Mouse (Mus musculus) MEL (cell line): Measurements from ENCODE around the gene Plcb4. TPM values are rescaled to one million over a fixed set of nuclear protein-coding genes. Genes with fewer than 3 reads are reported as not detected.

Experiments used
- DNase-seq: peaks from one replicate; pipeline ENCODE4 v3.0.0; 2011; ENCODE audit warnings: low read depth, low spot score
- H3K27ac ChIP-seq: 2 replicates; pipeline ENCODE4 v1.5.1; 2012; ENCODE audit warnings: low read depth, mild to moderate bottlenecking, control low read depth, low read length, moderate library complexity; ENCODE audit not compliant: control insufficient read depth
- H3K27me3 ChIP-seq, 2 experiments: fragments of 150-350 bp in 1 of 2; sonication (generic) in 1 of 2; 2 replicates each; pipeline ENCODE4 v1.6.1; 2012; ENCODE audit warnings: low read length in 2 of 2, mild to moderate bottlenecking in 2 of 2, improper control_type of control experiment in 1 of 2, moderate library complexity in 1 of 2; ENCODE audit not compliant: insufficient read depth in 2 of 2, control insufficient read depth in 1 of 2
- H3K36me3 ChIP-seq, 2 experiments: 2 replicates each; pipeline ENCODE4 v1.6.1; 2012 to 2014; ENCODE audit warnings: low read length in 2 of 2, improper control_type of control experiment in 1 of 2, inconsistent platforms in 1 of 2, mild to moderate bottlenecking in 1 of 2; ENCODE audit not compliant: insufficient read depth in 2 of 2, control insufficient read depth in 1 of 2
- H3K4me1 ChIP-seq, 2 experiments: fragments of 150-350 bp in 1 of 2; sonication (generic) in 1 of 2; 2 replicates each; pipeline ENCODE4 v1.6.1; 2012; ENCODE audit warnings: low read length in 2 of 2, improper control_type of control experiment in 1 of 2, mild to moderate bottlenecking in 1 of 2; ENCODE audit not compliant: insufficient read depth in 2 of 2, control insufficient read depth in 1 of 2
- H3K4me3 ChIP-seq, 2 experiments: fragments of 150-350 bp in 1 of 2; sonication (generic) in 1 of 2; 2 replicates each; pipeline ENCODE4 v1.5.1; 2012; ENCODE audit warnings: low read depth in 2 of 2, low read length in 2 of 2, mild to moderate bottlenecking in 2 of 2, moderate library complexity in 2 of 2, control low read depth in 1 of 2, improper control_type of control experiment in 1 of 2; ENCODE audit not compliant: control insufficient read depth in 1 of 2, insufficient read depth in 1 of 2
- H3K79me2 ChIP-seq: 2 replicates; pipeline ENCODE4 v1.6.1; 2012; ENCODE audit warnings: mild to moderate bottlenecking, low read length, moderate library complexity; ENCODE audit not compliant: control insufficient read depth, poor library complexity, insufficient read depth
- H3K9ac ChIP-seq: 2 replicates; pipeline ENCODE4 v1.6.1; 2012; ENCODE audit warnings: low read depth, mild to moderate bottlenecking, control low read depth, low read length, moderate library complexity; ENCODE audit not compliant: control insufficient read depth, poor library complexity, severe bottlenecking
- H3K9me3 ChIP-seq: fragments of 150-350 bp; sonication (generic); replicated peaks from 2 replicates; pipeline ENCODE4 v1.6.1; 2012; ENCODE audit warnings: mild to moderate bottlenecking, low read length, improper control_type of control experiment, moderate library complexity; ENCODE audit not compliant: insufficient read depth
- CHD2 ChIP-seq: IDR thresholded peaks from 2 replicates; pipeline ENCODE4 v1.6.1; 2011; ENCODE audit warnings: low read length, improper control_type of control experiment
- CTCF ChIP-seq, 3 experiments: IDR thresholded peaks in 2 of 3; conservative IDR thresholded peaks in 1 of 3; 2 replicates each; pipeline ENCODE4 v1.5.1; 2011 to 2012; ENCODE audit warnings: low read length in 3 of 3, low read depth in 2 of 3, mild to moderate bottlenecking in 2 of 3, improper control_type of control experiment in 1 of 3, inconsistent platforms in 1 of 3, mixed read lengths in 1 of 3, moderate library complexity in 1 of 3; ENCODE audit not compliant: control insufficient read depth in 1 of 3, insufficient read depth in 1 of 3, poor library complexity in 1 of 3, severe bottlenecking in 1 of 3
- ELF1 ChIP-seq: IDR thresholded peaks from 2 replicates; pipeline ENCODE4 v1.6.1; 2014; ENCODE audit warnings: low read depth, mild to moderate bottlenecking, inconsistent platforms, low read length, improper control_type of control experiment, moderate library complexity
- EP300 ChIP-seq, 2 experiments: IDR thresholded peaks; 2 replicates each; pipeline ENCODE4 v1.6.1; 2011; ENCODE audit warnings: improper control_type of control experiment in 2 of 2, low read length in 2 of 2, low read depth in 1 of 2, mild to moderate bottlenecking in 1 of 2
- ETS1 ChIP-seq: IDR thresholded peaks from 2 replicates; pipeline ENCODE4 v1.6.1; 2012; ENCODE audit warnings: low read depth, mild to moderate bottlenecking, inconsistent platforms, low read length, improper control_type of control experiment, moderate library complexity
- GABPA ChIP-seq: IDR thresholded peaks from 2 replicates; pipeline ENCODE4 v1.6.1; 2012; ENCODE audit warnings: low read depth, mild to moderate bottlenecking, inconsistent platforms, low read length, improper control_type of control experiment, moderate library complexity
- GATA1 ChIP-seq: IDR thresholded peaks from 2 replicates; pipeline ENCODE4 v1.6.1; 2011; ENCODE audit warnings: low read depth, low read length, improper control_type of control experiment
- KAT2A ChIP-seq: conservative IDR thresholded peaks from 2 replicates; pipeline ENCODE4 v1.6.1; 2012; ENCODE audit warnings: low read depth, low read length, improper control_type of control experiment, inconsistent platforms
- MAFK ChIP-seq: IDR thresholded peaks from 2 replicates; pipeline ENCODE4 v1.6.1; 2011; ENCODE audit warnings: low read depth, mild to moderate bottlenecking, low read length, improper control_type of control experiment, borderline replicate concordance
- MAX ChIP-seq: IDR thresholded peaks from 2 replicates; pipeline ENCODE4 v1.6.1; 2011; ENCODE audit warnings: low read length, improper control_type of control experiment
- MEF2A ChIP-seq: IDR thresholded peaks from 2 replicates; pipeline ENCODE4 v1.6.1; 2014; ENCODE audit warnings: low read depth, mild to moderate bottlenecking, inconsistent platforms, low read length, improper control_type of control experiment; ENCODE audit not compliant: poor library complexity, insufficient replicate concordance, severe bottlenecking; ENCODE audit errors: extremely low read depth
- MXI1 ChIP-seq: IDR thresholded peaks from 2 replicates; pipeline ENCODE4 v1.6.1; 2011; ENCODE audit warnings: mild to moderate bottlenecking, low read depth, low read length, improper control_type of control experiment
- MYC ChIP-seq: IDR thresholded peaks from 2 replicates; pipeline ENCODE4 v1.6.1; 2011; ENCODE audit warnings: low read depth, mild to moderate bottlenecking, low read length, improper control_type of control experiment, moderate library complexity
- RAD21 ChIP-seq: IDR thresholded peaks from 2 replicates; pipeline ENCODE4 v1.6.1; 2011; ENCODE audit warnings: mild to moderate bottlenecking, low read depth, low read length, improper control_type of control experiment
- SIN3A ChIP-seq: IDR thresholded peaks from 2 replicates; pipeline ENCODE4 v1.6.1; 2012; ENCODE audit warnings: low read length, improper control_type of control experiment, inconsistent platforms
- SMC3 ChIP-seq: IDR thresholded peaks from 2 replicates; pipeline ENCODE4 v1.6.1; 2011; ENCODE audit warnings: low read depth, low read length, improper control_type of control experiment
- TAL1 ChIP-seq: IDR thresholded peaks from 2 replicates; pipeline ENCODE4 v1.6.1; 2012; ENCODE audit warnings: mild to moderate bottlenecking, inconsistent platforms, low read length, moderate library complexity, mixed read lengths
- TCF12 ChIP-seq: IDR thresholded peaks from 2 replicates; pipeline ENCODE4 v1.6.1; 2014; ENCODE audit warnings: low read depth, mild to moderate bottlenecking, inconsistent platforms, low read length, improper control_type of control experiment, moderate library complexity
- UBTF ChIP-seq: IDR thresholded peaks from 2 replicates; pipeline ENCODE4 v1.6.1; 2012; ENCODE audit warnings: low read depth, mild to moderate bottlenecking, inconsistent platforms, low read length, improper control_type of control experiment, moderate library complexity, borderline replicate concordance; ENCODE audit not compliant: insufficient read depth
- ZC3H11A ChIP-seq: IDR thresholded peaks from 2 replicates; pipeline ENCODE4 v1.6.1; 2012; ENCODE audit warnings: low read depth, mild to moderate bottlenecking, inconsistent platforms, low read length, improper control_type of control experiment
- ZNF384 ChIP-seq: IDR thresholded peaks from 2 replicates; pipeline ENCODE4 v1.6.1; 2012; ENCODE audit warnings: low read depth, mild to moderate bottlenecking, inconsistent platforms, low read length, improper control_type of control experiment
- polyA plus RNA-seq, 2 experiments: library from polyadenylated mRNA; stranded (reverse) in 1 of 2; unstranded in 1 of 2; fragments of >175 nt in 1 of 2; fragments of >200 nt in 1 of 2; gene quantifications; 2 replicates each; pipeline versions ENCODE4 v1.2.1 to v1.2.4; 2012; ENCODE audit warnings: low replicate concordance in 2 of 2, low read depth in 1 of 2; ENCODE audit not compliant: insufficient read length in 2 of 2, insufficient read depth in 1 of 2, missing spikeins in 1 of 2
- total RNA-seq: library from RNA; depleted of rRNA; stranded (reverse); fragments of 300-350 nt; gene quantifications from 2 replicates; pipeline ENCODE4 v1.2.3, GENCODE M21; 2012

The Plcb4 gene
- total and polyA plus RNA-seq, 3 experiments = not detected

DNA sequence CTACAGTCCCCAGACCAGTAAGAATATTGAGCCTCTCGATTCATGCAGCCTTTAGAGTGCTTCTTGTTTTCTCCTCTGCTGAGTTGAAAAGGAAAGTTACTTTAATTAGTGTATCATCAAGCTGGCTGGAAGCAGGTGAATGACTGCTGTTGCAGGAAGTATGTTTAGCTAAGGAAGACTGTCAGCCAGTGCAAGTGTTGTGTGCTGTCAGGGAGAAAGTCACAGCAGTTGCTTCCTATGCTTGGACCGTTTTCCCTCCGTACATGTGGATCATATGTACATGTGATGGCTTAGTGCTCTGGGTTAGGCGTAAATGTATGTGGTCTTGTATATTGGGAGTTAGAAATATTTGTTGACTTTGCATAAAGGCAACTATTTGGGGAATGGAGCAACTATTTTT lies 69.1 kb downstream of the Plcb4 start:
- Histone ChIP-seq H3K79me2 (no peaks in the 10 kb centered on the region), H3K9ac (no peak overlapping the region), H3K4me1 (peaks cover 13 to 17% of the 10 kb centered on the region in 2 experiments; a peak in 3 of 4 replicates), H3K4me3 (no peak overlapping the region), H3K27me3 (no peaks in the 10 kb centered on the region; a peak in 1 of 4 replicates), H3K36me3 (peaks cover 0 to 16% of the 10 kb centered on the region in 2 experiments; a peak in 2 of 4 replicates), H3K9me3 (no peaks in the 10 kb centered on the region), H3K27ac (no peak overlapping the region)
- TF ChIP-seq MYC (no peak), MAX (no peak), GABPA (no peak), CHD2 (no peak)
- no peak for DNase-seq

DNA sequence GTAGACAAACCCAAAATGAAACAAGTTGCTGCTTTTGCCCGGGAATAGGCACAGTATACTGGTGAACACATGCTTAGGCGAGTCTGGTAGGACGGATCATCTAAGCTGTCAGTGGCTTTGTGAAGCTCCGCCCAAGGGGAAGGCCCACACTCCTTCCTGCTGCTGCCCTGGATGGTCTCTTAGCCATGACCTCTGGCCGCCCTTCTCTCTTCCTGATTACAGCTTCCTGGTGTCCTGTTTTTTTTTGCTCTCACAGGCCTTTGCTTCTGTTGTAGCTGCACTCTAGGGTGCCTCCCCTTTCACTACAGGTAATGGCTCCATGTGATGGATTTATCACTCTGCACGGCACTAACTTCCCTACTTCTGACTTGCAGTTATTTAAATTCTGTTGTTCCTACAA lies 72.8 kb downstream of the Plcb4 start:
- H3K79me2 ChIP-seq = no peaks in the 10 kb centered on the region
- no peak overlapping the region for H3K9ac ChIP-seq
- TF ChIP-seq KAT2A = no peak
- TF ChIP-seq EP300 (IDR thresholded peaks at IDR 0.05; ENCODE audit: low read depth in 1 of 2, low read length in 2 of 2) = no peak
- no peak for TF ChIP-seq ZC3H11A
- TF ChIP-seq ELF1 = no peak
- TF ChIP-seq CTCF (IDR thresholded peaks at IDR 0.05 in 2 of 3, conservative IDR thresholded peaks at IDR 0.05 in 1 of 3; ENCODE audit: control insufficient read depth in 1 of 3, insufficient read depth in 1 of 3, low read depth in 2 of 3, low read length in 3 of 3, poor library complexity in 1 of 3, severe bottlenecking in 1 of 3) = no peak
- no peak for TF ChIP-seq CHD2
- TF ChIP-seq TAL1 = no peak
- no peak for TF ChIP-seq RAD21
- no peak for TF ChIP-seq MAFK
- TF ChIP-seq, all 39 proteins: peak for 0
- Histone ChIP-seq H3K27me3 (no peaks in the 10 kb centered on the region), H3K36me3 (peaks cover 0 to 22% of the 10 kb centered on the region in 2 experiments; a peak in 2 of 4 replicates), H3K27ac (peak overlapping the region; percentile 50), H3K4me1 (peaks cover 19 to 20% of the 10 kb centered on the region in 2 experiments), H3K4me3 (0 out of 4 replicates have a peak overlapping the region, but pooled peaks of 1 of the 2 experiments have one; percentile 4), H3K9me3 (no peaks in the 10 kb centered on the region)
- peak; percentile 34 for DNase-seq

DNA sequence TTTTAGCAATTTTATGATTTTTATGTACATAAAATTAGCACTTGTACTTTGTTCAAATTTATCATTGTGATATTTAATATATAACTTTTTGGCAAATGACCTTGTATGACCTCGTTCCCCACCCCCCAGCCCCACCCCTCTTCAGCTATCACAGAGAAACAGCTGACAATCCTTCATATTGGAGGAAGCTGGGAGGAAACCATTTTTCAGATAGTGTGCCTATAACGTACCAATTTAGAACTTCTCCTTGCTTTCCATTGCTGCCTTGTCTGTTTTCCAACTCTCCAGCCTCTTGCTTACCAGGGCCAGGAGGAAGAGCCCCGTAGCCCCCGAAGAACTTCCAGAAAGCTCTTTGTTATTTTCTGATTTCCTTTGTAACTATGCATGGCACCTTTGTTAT lies 73.8 kb downstream of the Plcb4 start:
- Histone ChIP-seq H3K4me3 (no peak overlapping the region; a peak in 1 of 4 replicates), H3K9me3 (no peaks in the 10 kb centered on the region), H3K36me3 (peaks cover 0 to 22% of the 10 kb centered on the region in 2 experiments; a peak in 2 of 4 replicates), H3K4me1 (peaks cover 19 to 20% of the 10 kb centered on the region in 2 experiments), H3K27me3 (no peaks in the 10 kb centered on the region), H3K9ac (peak overlapping the region; percentile 29; the same call in 1 of the 2 replicates), H3K27ac (peak overlapping the region; percentile 47), H3K79me2 (no peaks in the 10 kb centered on the region)
- DNase-seq = peak; percentile 35
- TF ChIP-seq GATA1 (peak; percentile 48; the same call in 1 of the 2 replicates), UBTF (no peak), ETS1 (peak; percentile 69), TAL1 (peak; percentile 17; the same call in 1 of the 2 replicates), ZNF384 (no peak), TCF12 (peak; percentile 75; the same call in 1 of the 2 replicates), MEF2A (peak; percentile 57; the same call in 1 of the 2 replicates), SMC3 (no peak), MXI1 (no peak), SIN3A (0 out of 2 replicates have a peak, but pooled peaks have one; percentile 13), EP300 (IDR thresholded peaks at IDR 0.05; ENCODE audit: low read depth in 1 of 2, low read length in 2 of 2) (peak; percentile 17 to 77; a peak in 2 of 4 replicates)
